Mouse (Mus musculus) WW6 (cell line): ENCODE measurements around the gene Mypop.

ENCODE experiments used
- DNase-seq: peaks from one replicate; pipeline ENCODE4 v3.0.0-alpha.2; 2013; ENCODE audit warnings: low read depth, low spot score

Mypop gene

GRCm38 (mm10) chr7:19017909-19018308 is 26.9 kb downstream of the Mypop start:
- no peak for DNase-seq

GRCm38 (mm10) chr7:19021048-19021447 is 30.0 kb downstream of the Mypop start:
- DNase-seq = no peak

GRCm38 (mm10) chr7:19022189-19022958 is 31.3 kb downstream of the Mypop start:
- DNase-seq = no peak

- DNase-seq = peak; percentile 42
Observed at GRCm38 (mm10) chr7:19023357-19023814, 32.3 kb downstream of the Mypop start, which contains the start of gene Foxa3. Gene Foxa3 (minus strand): TSS chr7:19023538.

GRCm38 (mm10) chr7:19024096-19024506 is 33.1 kb downstream of the Mypop start, which contains the start of gene Sympk:
Gene Sympk (plus strand): TSS chr7:19024377.
- peak; percentile 89 for DNase-seq

GRCm38 (mm10) chr7:19024581-19025255 is 33.7 kb downstream of the Mypop start:
- no peak for DNase-seq

- DNase-seq = no peak
Observed at GRCm38 (mm10) chr7:19028067-19028466, 37.0 kb downstream of the Mypop start.

- no peak for DNase-seq
Observed at GRCm38 (mm10) chr7:19029084-19029653, 38.1 kb downstream of the Mypop start.

GRCm38 (mm10) chr7:19031641-19032040 is 40.6 kb downstream of the Mypop start:
- no peak for DNase-seq

- no peak for DNase-seq
Observed at GRCm38 (mm10) chr7:19044616-19045015, 53.6 kb downstream of the Mypop start.

- DNase-seq = no peak
Observed at GRCm38 (mm10) chr7:19046286-19047069, 55.4 kb downstream of the Mypop start.

- no peak for DNase-seq
Observed at GRCm38 (mm10) chr7:19048006-19048527, 57.0 kb downstream of the Mypop start.

- DNase-seq = no peak
Observed at GRCm38 (mm10) chr7:19049252-19049651, 58.2 kb downstream of the Mypop start.

- no peak for DNase-seq
Observed at GRCm38 (mm10) chr7:19050172-19050571, 59.1 kb downstream of the Mypop start.

GRCm38 (mm10) chr7:19051161-19051560 is 60.1 kb downstream of the Mypop start:
- no peak for DNase-seq
